Mouse (Mus musculus): ENCODE data around the gene Jpt1. TPM values are rescaled to one million over a fixed set of nuclear protein-coding genes. Genes with fewer than 3 reads are reported as not detected.
A peak's percentile ranks its signal among the peaks of the same experiment; 100 is the strongest.

Gene Jpt1
- total and polyA plus RNA-seq, 3 experiments = 294 to 479 (median 439) TPM

DNA sequence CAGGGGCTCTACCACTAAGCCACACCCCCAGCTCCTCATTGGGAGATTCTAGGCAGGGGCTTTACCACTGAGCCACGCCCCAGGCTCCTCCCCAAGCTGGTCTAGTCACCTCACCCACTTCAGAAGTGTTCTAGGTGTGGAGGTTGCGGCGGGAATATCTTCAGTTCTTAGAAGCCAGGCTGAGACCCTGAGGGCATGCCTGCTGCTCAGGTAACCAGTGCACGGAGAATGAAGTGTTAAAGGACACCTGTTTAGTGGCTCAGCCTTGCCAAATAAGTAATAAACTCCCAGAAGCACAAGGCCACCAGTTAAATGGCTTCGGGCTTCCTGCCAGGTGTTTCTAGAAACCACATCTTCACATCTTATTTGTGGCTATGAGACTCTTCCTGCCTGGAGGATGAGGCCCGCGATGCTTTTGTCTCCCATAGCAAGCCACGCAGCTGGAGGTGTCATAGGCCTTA is 62.4 kb downstream of the Jpt1 start:
- Histone ChIP-seq H3K27me3 (replicated peaks) (peaks cover 44% of the 10 kb centered on the region), H3K4me2 (ENCODE audit: insufficient read depth, low read depth, poor library complexity, severe bottlenecking) (no peak overlapping the region), H3K4me1 (ENCODE audit: control insufficient read depth in 1 of 2, insufficient read depth in 2 of 2) (peaks cover 3 to 25% of the 10 kb centered on the region in 2 experiments), H3K4me3 (replicated peaks in 1 of 3; ENCODE audit: low read depth in 2 of 3, low read length in 2 of 3, poor library complexity in 1 of 3) (no peak overlapping the region), H3K79me2 (replicated peaks; ENCODE audit: control insufficient read depth, extremely low read depth, insufficient read depth, poor library complexity, severe bottlenecking) (no peaks in the 10 kb centered on the region), H3K27ac (ENCODE audit: insufficient read depth, low read depth) (no peak overlapping the region), H3K9ac (ENCODE audit: insufficient read depth, low read depth) (no peak overlapping the region), H3K36me3 (replicated peaks in 1 of 2; ENCODE audit: control insufficient read depth in 1 of 2, insufficient read depth in 1 of 2, low read length in 1 of 2) (no peaks in the 10 kb centered on the region), H3K9me3 (replicated peaks; ENCODE audit: low read length) (peaks cover 20% of the 10 kb centered on the region)
- DNase-seq (ENCODE audit: extremely low read depth) = peak; percentile 39
- TF ChIP-seq IRF4 (IDR thresholded peaks at IDR 0.05; ENCODE audit: low read depth, low read length) (no peak), KAT2A (IDR thresholded peaks at IDR 0.05; ENCODE audit: insufficient replicate concordance, low read length) (no peak), ZKSCAN1 (IDR thresholded peaks at IDR 0.05; ENCODE audit: borderline replicate concordance, low read depth, low read length) (no peak), USF1 (IDR thresholded peaks at IDR 0.05; ENCODE audit: low read depth, low read length) (no peak), ETS1 (conservative IDR thresholded peaks at IDR 0.05; ENCODE audit: low read depth, low read length) (no peak), UBTF (IDR thresholded peaks at IDR 0.05; ENCODE audit: low read depth, low read length) (no peak)
- in situ Hi-C loops (cut with MboI; ENCODE audit: low pct_ligation_motif_present, low pct_unique_long_range_greater_than_20kb, low sequenced_read_pairs) = no loop called here
- dilution Hi-C loops (cut with MboI; ENCODE audit: extremely low pct_ligation_motif_present, extremely low pct_unique_long_range_greater_than_20kb, low sequenced_read_pairs) = no loop called here

DNA sequence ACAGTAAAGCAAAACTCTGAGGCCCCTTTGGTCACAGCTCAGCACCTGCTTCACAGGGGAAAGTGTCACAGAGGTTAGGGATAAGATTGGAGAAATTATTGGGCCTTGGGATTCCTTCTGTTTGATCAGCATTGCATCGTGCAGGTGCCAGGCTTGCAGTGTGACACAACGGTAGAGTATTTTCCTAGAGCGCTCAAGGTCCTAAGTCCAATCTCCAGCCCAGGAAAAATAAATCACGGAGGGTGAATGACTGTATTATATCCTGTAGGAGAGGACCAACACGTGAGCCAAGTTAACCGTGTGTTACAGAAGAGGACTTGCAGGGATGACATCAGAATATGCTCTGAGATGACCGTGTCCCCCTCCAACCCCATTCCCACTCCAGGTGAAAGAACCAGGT is 64.0 kb downstream of the Jpt1 start:
- no peaks in the 10 kb centered on the region for H3K36me3 ChIP-seq (replicated peaks in 1 of 2; ENCODE audit: control insufficient read depth in 1 of 2, insufficient read depth in 1 of 2, low read length in 1 of 2)
- no peak for DNase-seq (ENCODE audit: extremely low read depth)
- no peak overlapping the region for H3K9ac ChIP-seq (ENCODE audit: insufficient read depth, low read depth)
- H3K4me3 ChIP-seq (replicated peaks in 1 of 3; ENCODE audit: low read depth in 2 of 3, low read length in 2 of 3, poor library complexity in 1 of 3) = no peak overlapping the region
- H3K4me1 ChIP-seq (ENCODE audit: control insufficient read depth in 1 of 2, insufficient read depth in 2 of 2) = peaks cover 3 to 25% of the 10 kb centered on the region in 2 experiments
- H3K9me3 ChIP-seq (replicated peaks; ENCODE audit: low read length) = peaks cover 13% of the 10 kb centered on the region
- no peak overlapping the region for H3K4me2 ChIP-seq (ENCODE audit: insufficient read depth, low read depth, poor library complexity, severe bottlenecking)
- peaks cover 59% of the 10 kb centered on the region for H3K27me3 ChIP-seq (replicated peaks)
- no peak for TF ChIP-seq MAZ (IDR thresholded peaks at IDR 0.05; ENCODE audit: low read depth, low read length)
- no peak for TF ChIP-seq CTCF (conservative IDR thresholded peaks at IDR 0.05 in 1 of 2, IDR thresholded peaks at IDR 0.05 in 1 of 2; ENCODE audit: low read depth in 2 of 2, low read length in 2 of 2)
- no peak for TF ChIP-seq RAD21 (IDR thresholded peaks at IDR 0.05; ENCODE audit: low read depth, low read length)
- no peak for TF ChIP-seq ELF1 (IDR thresholded peaks at IDR 0.05; ENCODE audit: low read depth, low read length)
- no peak for TF ChIP-seq MAFK (IDR thresholded peaks at IDR 0.05; ENCODE audit: insufficient replicate concordance, low read length)
- no peak for TF ChIP-seq ZC3H11A (IDR thresholded peaks at IDR 0.05; ENCODE audit: low read depth, low read length)
- no peak for TF ChIP-seq ETS1 (conservative IDR thresholded peaks at IDR 0.05; ENCODE audit: low read depth, low read length)
- TF ChIP-seq EP300 (IDR thresholded peaks at IDR 0.05; ENCODE audit: low read length) = no peak
- TF ChIP-seq SIN3A (IDR thresholded peaks at IDR 0.05; ENCODE audit: low read length) = no peak
- TF ChIP-seq BHLHE40 (IDR thresholded peaks at IDR 0.05; ENCODE audit: low read depth, low read length) = no peak
- TF ChIP-seq CHD1 (IDR thresholded peaks at IDR 0.05; ENCODE audit: low read depth, low read length) = no peak
- no peak for TF ChIP-seq JUN (IDR thresholded peaks at IDR 0.05; ENCODE audit: insufficient read depth, low read depth, low read length)
- TF ChIP-seq USF2 (conservative IDR thresholded peaks at IDR 0.05; ENCODE audit: low read depth, low read length) = no peak
- TF ChIP-seq IRF4 (IDR thresholded peaks at IDR 0.05; ENCODE audit: low read depth, low read length) = no peak
- no peak for TF ChIP-seq CHD2 (IDR thresholded peaks at IDR 0.05; ENCODE audit: low read length)
- no peak for TF ChIP-seq SMC3 (IDR thresholded peaks at IDR 0.05; ENCODE audit: low read depth, low read length)
- TF ChIP-seq USF1 (IDR thresholded peaks at IDR 0.05; ENCODE audit: low read depth, low read length) = no peak
- no peak for TF ChIP-seq MEF2A (IDR thresholded peaks at IDR 0.05; ENCODE audit: borderline replicate concordance, low read depth, low read length)
- TF ChIP-seq HCFC1 (IDR thresholded peaks at IDR 0.05; ENCODE audit: low read depth, low read length) = no peak
- dilution Hi-C loops (cut with MboI; ENCODE audit: extremely low pct_ligation_motif_present, extremely low pct_unique_long_range_greater_than_20kb, low sequenced_read_pairs) (no loop called here), in situ Hi-C loops (cut with MboI; ENCODE audit: low pct_ligation_motif_present, low pct_unique_long_range_greater_than_20kb, low sequenced_read_pairs) (no loop called here)
- no peak overlapping the region for H3K27ac ChIP-seq (ENCODE audit: insufficient read depth, low read depth)
- no peaks in the 10 kb centered on the region for H3K79me2 ChIP-seq (replicated peaks; ENCODE audit: control insufficient read depth, extremely low read depth, insufficient read depth, poor library complexity, severe bottlenecking)
